Mouse (Mus musculus): ENCODE measurements at regions not wholly inside any gene's neighbourhood (a gene's known extent, or its start where the extent isn't known, plus 50 kb on each side); places are given as distances from the start of the nearest gene placed in this dataset.
"Not testable (repeated sequence)": the region's sequence is repeated elsewhere in the genome, so short reads cannot be mapped to it uniquely, and the experiment has no call there.

DNA sequence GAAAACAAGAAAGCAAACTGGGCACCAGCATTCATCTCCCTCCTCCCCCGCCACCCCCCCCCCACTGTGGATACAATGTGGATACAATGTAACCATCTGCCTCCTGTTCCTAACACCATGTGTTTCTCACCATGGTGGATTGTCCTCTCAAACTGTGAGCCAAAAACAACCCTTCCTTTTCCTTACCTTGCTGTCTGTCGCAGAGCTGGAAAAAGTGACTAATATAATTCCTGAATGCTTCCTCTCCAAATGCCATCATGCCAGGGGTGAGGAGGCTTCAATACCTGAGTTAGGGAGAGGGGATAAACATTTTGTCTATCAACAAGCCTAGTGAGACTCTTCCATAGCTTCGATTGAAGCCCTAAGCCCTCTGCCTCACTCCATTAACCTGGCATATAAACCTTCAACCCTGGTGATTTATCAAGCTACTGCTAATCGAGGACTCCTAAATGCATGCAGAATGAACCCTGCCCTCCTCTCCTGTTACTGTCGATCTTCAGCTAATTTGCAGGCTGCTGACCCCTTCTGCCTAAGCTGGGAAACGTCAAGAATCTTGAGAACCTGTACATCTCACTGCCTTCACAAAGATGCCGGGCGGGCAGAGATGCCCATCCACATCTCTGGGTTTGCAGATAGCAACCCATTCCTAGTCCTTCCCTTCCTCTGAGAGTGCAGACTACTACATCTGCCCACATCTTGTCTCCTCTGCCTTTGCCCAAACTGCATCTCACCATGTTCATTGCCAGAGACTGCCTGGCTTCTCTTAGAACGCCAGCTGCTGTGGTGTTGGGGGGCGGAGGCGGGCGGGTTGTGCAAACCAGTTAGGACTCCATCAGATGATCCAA, 184.3 kb upstream of the Rpl38 start:
- DNase-seq = no peak

DNA sequence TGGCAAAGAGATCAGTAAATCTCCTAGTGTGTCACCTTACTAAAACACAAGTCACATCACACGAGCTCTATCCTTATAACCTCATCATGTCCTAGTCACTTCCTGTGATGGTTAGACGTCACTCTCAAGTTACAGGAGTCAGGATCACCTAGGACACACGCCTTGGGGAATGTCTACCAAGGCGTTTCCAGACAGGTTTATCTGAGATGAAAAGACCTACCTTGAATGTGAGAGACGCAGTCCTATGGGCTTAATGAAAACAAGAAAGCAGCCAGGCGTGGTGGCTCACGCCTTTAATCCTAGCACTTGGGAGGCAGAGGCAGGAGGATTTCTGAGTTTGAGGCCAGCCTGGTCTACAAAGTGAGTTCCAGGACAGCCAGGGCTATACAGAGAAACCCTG, 185.0 kb upstream of the Rpl38 start:
- not testable (repeated sequence) for DNase-seq

DNA sequence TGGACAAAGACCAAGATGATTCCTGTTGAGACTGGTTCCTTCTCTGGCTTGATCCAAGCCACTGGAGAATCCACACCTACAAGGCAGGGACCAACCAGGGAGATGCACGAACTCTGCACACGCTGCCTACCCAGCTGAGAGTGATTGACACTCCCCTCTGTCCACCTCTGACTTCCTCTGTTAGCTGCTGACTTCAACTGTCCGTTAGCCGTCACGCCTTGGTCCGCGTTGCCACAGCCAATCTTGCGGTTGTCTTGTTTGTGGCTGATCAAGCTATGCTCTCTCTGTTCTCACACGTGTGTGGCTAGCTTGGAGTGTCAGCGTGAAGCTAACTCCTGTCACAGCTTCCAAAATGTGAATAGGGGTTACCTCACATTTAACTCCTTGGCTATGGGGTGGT, 186.3 kb upstream of the Rpl38 start:
- no peak for DNase-seq

DNA sequence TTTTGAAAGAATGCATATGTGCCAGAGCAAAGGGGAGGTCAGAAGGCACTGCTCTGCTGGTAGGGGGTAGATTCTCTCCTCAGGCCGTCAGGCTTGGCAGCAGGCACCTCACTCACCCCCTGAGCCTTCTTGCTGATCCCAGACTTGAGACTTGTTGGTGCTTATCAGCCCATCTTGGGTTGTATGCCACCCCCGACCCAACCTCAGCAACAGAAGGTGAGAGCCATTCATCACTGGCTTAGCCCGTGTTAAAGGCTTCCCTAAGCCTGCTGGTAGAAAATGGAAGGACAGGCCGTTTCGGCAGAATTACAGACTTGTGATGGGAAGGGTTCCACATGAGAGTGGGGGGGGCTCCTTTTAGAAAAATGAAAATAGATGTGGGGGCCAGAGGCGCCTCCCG, 187.3 kb upstream of the Rpl38 start:
- DNase-seq = no peak

DNA sequence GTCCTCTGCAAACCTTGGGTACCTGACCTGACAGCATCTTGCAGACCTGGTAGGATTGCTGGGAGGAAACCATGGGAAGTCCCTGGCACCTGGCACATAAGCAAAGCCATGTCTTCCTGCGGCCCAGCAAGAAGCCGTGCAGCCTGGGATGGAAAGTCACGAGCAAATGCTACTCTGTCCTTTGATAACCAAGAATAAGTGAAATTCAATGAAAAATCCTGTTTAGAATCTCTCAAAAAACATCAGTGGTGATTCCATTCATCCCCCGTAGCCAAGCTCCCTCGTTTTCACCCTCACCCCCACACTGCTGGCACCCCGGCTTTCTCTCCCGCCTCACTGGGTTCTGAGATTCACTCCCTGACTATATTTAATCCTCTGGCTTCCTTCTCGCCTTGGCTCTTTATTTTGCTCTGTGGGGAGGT, 188.2 kb upstream of the Rpl38 start:
- no peak for DNase-seq

DNA sequence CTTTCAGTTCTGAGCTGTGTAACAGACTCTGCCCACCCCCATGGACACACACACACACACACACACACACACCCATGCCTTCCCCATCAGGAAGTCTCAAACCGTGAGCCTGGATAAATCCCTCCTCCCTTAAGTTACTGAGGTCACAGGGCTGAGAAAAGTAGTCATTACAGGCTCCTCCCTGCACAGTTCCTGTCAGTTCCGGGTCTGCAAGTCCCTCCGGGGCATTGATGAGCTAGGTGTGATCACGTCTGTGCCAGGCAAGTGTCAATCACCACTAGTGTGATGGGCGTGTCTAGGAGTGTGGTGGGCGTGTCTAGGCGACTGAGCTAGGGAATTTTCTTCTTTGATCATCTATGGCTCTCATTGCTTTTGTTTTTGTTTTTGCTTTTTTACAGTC, 189.6 kb upstream of the Rpl38 start:
- DNase-seq = no peak

DNA sequence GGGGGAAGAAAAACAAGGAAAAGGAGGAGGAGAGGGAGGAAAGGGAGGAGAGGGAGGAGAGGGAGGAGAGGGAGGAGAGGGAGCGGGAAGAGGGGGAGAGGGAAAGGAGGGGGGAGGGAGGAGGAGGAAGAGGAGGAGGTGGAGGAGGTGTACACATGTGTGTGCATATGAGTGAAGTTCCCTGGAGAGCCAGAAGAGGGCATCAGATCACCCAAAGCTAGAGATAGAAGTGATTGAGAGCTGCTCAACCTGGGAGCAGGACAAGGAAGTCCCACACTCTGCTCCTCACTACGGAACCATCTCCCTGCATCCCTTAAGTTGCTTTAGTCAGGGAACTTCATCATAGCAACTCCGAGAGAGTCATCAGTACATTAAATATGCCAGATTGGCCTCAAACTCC, 191.0 kb upstream of the Rpl38 start:
- no peak for DNase-seq

DNA sequence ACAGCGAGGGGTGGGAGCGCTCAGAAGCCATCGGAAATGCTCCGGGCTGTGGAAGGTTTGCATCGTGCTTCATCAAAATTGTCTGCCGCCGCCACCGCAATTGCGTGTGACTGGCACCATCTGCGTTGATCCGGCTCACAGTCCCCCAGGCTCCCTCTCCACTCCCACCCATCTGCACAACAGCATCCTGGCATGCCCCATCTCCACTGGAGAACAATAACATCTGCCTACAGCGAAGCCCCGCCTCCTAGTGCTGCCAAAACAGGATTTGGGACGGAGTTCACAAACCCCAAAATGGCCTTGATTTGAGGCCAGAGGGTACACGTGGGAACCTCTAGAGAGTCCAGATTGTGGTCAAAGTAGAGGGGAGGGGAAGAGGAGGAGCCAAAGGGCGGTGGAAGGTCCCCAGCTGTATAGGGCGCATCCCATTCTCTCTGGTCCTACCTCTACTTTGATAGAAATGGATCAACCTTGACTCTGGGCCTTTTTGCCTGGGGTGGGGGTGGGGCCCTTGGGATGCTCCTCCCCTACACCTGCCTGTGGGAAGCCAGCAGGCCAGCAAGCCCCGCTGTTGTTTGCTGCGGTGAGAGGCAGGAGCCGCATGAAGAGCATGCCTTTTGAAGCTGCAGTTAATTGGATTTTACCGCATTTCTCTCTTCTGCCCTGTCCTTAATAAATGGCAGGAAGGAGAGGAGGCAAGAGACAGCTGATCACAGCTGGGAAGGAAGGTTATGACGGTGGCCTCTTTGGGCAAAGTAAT, 195.6 kb upstream of the Rpl38 start:
- no peak for DNase-seq

DNA sequence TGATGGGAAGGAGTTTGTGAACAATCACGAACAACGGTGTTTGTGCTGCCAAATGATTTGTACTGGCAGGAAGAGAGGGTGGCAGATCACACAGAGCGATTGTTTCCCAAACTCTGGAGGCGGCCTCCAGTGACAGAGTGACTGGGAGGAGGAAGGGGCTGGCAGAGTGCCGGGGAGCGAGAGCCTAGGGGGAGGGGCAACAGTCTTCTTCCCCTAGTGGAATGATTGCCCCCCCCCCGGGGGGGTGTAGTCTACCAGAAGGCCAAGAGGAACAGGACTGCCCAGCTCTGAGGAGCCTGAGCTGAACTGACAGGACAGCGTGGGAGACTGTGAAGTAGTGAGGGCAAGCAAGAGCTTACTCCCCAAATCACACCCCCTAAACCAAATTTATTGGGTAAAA, 199.9 kb upstream of the Rpl38 start:
- peak; percentile 95 for DNase-seq

DNA sequence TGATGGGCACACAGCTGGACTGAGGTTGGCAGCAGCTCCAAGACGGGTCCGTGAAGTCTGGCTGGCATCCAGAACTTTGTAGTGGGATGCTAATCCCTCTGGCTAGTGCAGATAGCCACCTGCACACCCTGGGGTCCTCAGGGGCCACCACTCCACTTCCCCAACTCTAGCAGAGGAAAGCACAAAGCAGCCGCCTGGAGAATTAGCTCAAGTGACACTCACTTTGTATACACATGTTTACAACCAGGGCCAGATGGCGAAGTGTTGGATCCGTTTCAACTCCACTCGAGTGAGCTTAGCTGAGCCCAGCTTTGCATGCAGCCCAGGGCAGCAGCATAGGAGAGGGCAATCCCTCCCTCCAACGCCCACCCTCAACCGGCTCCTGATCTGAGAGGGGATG, 200.5 kb upstream of the Rpl38 start:
- DNase-seq = peak; percentile 80

DNA sequence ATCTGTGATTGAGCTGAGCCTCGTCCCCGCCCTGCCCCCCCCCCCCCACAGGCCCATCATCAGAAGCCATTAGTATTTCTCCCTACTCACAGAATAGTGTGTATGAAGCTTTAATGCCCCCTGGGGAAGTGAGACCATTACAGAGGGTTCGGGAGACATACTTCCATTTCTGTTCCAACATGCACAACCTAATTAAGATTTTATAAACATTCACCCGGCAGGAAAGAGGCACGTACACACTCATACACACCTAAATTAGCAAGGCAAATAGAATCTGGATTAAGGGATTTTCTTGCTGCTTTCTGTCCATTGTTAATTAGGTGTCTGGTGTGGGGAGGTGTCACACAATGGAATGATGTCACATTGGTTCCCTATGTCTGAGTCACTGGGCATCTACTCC, 202.8 kb upstream of the Rpl38 start:
- DNase-seq = no peak

DNA sequence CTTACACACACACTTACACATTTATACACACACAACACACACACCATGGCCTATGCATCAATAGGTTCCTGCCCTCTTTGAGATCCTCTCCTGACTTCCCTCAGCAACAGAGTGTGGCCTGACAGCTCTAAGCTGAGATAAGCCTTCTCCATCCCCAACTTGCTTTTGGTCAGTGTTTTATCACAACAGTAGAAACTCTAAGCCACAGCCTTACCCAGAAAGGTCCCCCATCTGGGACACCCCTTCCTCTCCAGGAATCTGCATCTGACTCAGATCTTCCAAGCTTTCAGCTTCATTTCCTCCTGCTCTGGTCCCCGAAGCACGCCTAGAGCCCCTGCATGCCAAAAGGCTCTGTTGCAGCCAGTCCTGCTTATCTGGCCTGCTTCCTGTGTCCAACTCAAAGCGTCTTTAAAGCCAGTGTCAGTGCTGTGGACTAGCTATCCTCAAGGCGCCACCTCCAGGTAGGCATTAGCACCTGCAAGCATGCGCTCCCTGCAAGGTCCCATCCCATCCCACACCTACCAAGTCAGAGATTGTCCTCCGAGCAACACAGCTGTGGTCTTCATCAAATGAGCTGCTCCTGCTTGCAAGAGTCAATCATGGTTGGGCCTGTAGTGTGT, 205.5 kb upstream of the Rpl38 start:
- DNase-seq = peak; percentile 64

DNA sequence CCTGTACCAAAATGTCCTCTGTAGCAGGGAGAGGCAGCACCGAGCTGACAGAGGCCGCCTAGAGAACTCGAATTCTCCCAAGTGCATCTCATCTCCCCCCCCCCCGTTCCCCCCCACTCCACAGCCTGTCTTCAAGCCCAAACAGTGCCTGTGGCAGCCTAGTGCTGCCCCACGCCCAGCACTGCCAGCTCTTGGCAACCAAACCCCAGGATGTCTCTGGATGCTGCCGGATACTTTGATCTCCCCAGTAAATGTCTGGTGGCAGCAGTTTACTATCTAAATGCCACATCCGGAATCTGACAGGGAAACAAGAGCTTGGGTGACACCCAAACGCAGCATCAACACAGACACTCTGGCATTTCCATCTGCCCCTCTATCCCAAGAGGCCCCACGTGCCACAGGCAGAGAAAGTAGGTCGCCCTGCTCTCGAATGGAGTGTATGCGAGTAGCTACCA, 213.4 kb upstream of the Rpl38 start:
- DNase-seq = no peak

DNA sequence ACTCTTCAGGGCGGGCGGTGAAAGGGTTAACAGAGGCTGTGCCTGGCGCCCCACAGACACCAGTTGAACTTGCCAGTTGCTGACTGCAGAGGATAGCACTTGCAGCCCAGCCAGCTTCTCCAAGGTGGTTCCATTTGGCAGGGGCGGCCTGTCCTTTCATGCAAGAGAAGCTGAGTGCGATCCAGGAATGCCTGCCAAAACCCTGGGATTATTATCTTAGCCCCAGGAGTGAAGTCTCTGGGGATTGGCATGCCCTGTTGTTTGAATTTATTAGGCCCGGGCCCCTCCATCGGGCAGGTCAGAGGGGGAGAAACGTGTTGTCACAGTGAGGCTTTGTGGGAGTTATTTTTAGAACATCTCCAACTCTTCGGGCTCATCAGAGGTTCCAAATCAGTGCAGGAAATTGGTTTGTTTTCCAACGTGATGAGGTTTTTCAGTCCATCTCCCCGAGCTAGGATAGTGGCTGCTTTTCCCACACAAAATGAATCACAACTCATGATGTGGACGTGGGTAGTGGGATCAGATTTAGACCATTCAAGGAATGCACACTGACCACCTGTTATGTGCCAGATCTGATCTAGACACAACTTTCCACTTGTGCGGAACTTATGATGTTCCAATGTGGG, 219.4 kb upstream of the Rpl38 start:
- DNase-seq = peak; percentile 22

DNA sequence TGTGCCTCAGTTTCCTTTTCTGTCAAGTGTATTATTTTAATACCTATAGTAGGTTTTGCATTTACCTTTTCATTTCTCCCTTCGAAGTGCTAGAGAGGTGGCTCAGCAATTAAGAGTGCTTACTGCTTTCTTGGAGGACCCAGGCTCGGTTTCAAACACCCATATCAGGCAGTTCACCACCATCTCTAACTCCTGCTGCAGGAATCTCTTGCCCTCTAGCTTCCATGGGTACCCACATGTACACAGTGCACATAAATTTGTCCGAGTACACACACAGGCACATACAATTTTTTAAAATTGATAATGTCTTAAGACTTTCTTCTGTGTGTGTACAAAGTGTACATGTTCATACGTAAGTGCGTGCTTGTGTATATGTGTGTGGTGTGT, 220.9 kb upstream of the Rpl38 start:
- DNase-seq = no peak

DNA sequence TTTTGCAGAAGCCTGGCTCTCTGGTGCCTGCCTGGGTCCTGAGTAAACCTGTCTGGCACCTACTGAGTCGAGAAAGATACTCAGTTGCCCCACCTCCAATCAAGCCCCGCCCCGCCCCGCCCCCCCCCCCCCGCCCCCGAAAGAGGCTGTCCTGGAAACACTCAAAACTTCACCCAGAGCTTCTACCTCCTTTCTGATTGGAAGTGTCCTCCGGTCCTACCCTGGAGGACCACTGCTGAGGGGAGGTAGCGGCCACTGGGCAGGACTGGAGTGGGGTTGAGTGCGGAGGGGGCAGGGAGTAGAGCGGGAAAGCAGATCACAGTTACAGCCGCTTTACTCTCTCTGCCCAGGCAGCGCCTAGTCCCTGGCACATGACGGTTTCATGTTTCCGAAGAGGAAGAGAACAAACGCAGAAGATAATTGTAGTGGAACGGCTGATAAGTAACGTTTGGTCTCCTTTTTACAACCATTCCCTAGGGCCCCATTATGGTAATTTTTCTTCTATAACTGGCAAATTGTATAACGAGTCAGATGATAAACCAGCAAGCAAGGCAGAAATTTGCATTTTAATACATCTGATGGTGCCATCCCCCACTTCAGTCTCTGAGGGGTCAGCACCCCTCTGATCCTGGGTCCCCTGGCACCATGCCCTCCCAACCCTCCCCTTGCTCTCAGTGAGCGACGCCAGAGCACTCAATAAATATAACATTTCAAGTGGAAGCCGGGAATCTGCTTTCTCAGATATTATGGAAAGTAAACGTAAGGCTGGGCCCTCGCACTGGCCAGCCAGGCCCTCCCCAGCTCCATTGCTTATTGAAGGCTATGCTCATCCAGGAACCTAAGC, 221.5 kb upstream of the Rpl38 start:
- peak; percentile 51 for DNase-seq

DNA sequence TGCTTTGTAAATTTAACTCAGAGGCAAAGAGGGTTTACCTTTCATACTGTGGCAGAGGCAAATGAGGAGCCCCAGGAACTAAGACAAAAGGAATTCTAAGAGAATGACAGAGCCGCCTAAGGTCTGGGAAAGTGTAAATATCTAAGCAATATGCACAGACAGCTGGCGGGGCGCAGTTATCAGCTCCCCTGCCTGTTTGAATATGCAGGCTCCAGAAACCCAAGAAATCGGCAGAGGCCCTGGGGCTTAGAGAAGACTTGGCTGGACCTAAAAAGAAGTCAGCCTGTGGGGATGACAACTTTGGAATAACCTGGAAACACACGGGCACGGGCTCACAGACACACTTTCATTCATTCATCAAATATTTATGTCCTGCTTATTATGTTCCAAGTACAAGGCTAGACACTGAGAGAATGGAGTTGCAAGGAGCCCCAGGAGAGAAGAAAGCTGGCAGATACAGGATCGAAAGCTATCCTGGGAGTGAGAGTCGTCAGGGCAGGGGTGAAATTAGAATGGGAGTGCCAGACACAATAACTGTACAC, 222.2 kb upstream of the Rpl38 start:
- DNase-seq = no peak

DNA sequence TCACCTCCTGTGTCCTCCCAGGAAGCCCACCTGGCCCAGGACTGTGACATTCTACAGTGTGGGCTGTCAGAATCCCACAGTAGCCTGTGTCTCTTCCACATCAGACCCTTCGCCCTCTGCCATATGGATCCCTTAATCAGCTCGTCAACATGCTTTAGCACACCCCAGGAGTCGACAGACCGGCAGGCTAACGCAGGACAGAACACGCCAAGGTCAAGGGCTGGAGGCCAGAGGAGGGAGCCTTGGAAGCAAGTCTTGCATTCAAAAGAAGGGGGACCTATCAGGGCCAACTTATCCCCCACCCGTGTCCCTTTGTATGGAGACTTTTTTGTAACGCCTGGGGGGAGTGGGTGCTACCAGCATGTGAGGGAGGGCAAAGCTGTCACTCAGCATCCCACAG, 224.1 kb upstream of the Rpl38 start:
- no peak for DNase-seq

DNA sequence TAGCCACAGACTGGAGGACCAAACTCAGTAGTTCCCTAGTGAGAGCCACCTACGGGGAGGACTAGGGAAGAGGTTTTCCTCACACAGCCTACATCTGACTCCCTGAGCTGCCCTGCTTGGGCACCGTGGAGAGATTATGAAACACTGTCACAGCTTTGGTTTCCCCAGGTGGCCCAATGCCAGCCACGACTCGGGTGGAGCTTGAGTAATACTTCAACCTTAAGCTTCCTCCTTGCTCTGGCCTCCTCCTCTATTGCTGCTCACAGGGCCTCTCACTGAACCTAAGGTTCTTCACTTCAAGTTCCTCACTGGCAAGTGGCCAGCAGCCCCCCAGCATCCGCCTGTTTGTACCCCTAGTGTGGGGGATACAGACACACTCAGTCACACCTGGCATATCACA, 224.9 kb upstream of the Rpl38 start:
- peak; percentile 46 for DNase-seq

DNA sequence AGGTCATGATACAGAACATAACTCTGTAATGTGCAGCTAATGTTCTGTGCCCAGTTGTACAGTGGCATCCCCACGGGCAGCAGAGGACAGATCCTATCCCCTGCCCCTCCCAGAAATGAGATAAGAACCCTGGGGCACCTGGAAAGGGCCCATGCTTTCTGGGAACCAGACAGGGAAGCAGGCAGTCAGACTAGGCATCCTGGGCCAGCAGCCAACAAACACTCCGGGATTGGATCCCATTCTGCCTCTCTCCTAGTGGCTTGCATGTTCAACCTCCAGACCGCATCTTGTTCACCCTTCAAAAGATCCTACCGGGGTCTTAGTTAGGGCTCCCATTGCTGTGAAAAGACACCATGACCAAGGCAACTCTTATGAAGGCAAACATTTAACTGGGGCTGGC, 229.0 kb upstream of the Rpl38 start:
- DNase-seq = no peak

DNA sequence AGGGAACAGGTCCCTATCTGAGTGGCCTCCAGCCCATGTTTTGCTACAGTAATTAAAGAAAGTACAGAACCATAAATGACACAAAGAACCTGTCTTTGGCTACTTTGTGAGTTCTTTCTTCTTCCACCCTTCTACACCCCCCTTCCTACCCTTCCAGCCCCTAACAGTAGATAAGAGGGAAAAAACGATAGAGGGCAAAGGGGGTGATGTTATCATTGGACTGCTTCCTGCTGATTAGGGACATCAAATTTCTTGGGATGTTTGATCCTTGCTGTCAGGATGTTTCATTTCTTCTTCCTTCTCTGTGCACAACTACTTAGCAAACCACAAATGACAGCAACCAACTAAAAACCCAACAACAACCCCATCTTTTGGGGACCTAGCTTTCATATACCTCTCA, 232.5 kb upstream of the Rpl38 start:
- no peak for DNase-seq

DNA sequence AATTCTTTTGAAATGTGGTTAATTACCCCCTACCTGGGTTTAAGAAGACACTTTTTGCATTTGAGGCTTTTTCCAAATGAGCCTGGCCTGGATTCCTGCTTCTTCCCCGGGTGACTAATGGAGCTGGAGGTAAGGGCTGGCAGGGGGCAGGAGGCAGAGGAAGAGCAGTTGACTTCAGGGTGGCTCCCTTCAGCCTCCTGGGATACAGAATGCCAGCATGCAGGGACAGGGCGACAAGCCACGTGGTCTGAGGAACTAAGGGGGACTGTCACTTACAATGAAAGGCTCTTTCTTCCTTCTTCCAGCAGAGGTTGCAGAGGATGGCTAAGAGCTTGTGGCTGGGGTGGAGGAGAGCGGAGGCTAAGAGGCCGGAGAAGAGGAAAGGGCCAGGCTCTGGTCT, 234.8 kb upstream of the Rpl38 start:
- no peak for DNase-seq

Measured in lung, postnatal 14 days (tissue).